Mouse (Mus musculus) olfactory bulb, adult 2 months (tissue): Measurements from ENCODE around the gene Slc12a5.

Source experiments
- CTCF ChIP-seq: fragments of 200-500 bp; IDR thresholded peaks from 2 replicates; pipeline ENCODE4 v1.5.1; 2012; ENCODE audit warnings: low read depth, mild to moderate bottlenecking, low read length, moderate library complexity; ENCODE audit not compliant: insufficient read depth
- POLR2A ChIP-seq: fragments of 200-500 bp; IDR thresholded peaks from 2 replicates; pipeline ENCODE4 v1.6.1; 2012; ENCODE audit warnings: mild to moderate bottlenecking, low read depth, low read length, moderate library complexity; ENCODE audit not compliant: insufficient read depth

- TF ChIP-seq POLR2A = no peak
- TF ChIP-seq CTCF = no peak
These were observed 47.2 kb upstream of the Slc12a5 start for GRCm38 (mm10) chr2:164913428-164913786.
